Mouse (Mus musculus): ENCODE measurements around the gene Zfp978. TPM values are rescaled to one million over a fixed set of nuclear protein-coding genes. Genes with fewer than 3 reads are reported as not detected.

Gene Zfp978
- not detected for polyA plus RNA-seq (2014; fragmentation: Illumina TruSeq; extraction: RNeasy Lipid Tissue Mini Kit (QIAGEN cat#74804); ENCODE audit: low replicate concordance)

DNA sequence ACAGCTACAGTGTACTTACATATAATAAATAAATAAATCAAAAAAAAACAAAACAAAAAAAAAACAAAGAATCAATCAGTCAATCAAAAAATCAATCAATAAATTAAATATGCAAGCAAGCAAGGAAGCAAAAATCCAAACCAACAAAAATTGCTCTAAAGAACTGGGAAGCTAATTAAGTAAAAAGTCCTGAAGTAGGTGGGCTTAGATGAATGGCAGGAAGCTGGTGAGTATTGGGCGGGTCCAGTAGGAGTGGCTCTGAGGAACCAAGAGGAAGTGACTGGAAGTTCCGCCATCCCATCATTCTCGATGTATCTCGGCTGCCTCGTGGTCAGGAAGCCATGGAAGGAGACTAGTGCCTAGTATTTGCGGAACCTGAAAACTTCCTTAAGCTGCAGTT, at the start of gene Zfp978:
TSS of gene Zfp978 (plus strand) at position 301 of the 400 bp plus-strand sequence.

Other genes with a start within 250 kb of the Zfp978 start
- 30.8 TPM for gene Zfp991, start 229.3 kb upstream of the Zfp978 start, polyA plus RNA-seq (2014; fragmentation: Illumina TruSeq; extraction: RNeasy Lipid Tissue Mini Kit (QIAGEN cat#74804); ENCODE audit: low replicate concordance)
- gene Zfp988, start 55.6 kb upstream of the Zfp978 start, polyA plus RNA-seq (2014; fragmentation: Illumina TruSeq; extraction: RNeasy Lipid Tissue Mini Kit (QIAGEN cat#74804); ENCODE audit: low replicate concordance), result 0.30 TPM
- gene Zfp982, start 131.1 kb downstream of the Zfp978 start, polyA plus RNA-seq (2014; fragmentation: Illumina TruSeq; extraction: RNeasy Lipid Tissue Mini Kit (QIAGEN cat#74804); ENCODE audit: low replicate concordance), result 6.3 TPM
- gene Gm16503, start 178.9 kb downstream of the Zfp978 start, polyA plus RNA-seq (2014; fragmentation: Illumina TruSeq; extraction: RNeasy Lipid Tissue Mini Kit (QIAGEN cat#74804); ENCODE audit: low replicate concordance), result 0.15 TPM
- 0.52 TPM for gene Zfp985, start 192.0 kb downstream of the Zfp978 start, polyA plus RNA-seq (2014; fragmentation: Illumina TruSeq; extraction: RNeasy Lipid Tissue Mini Kit (QIAGEN cat#74804); ENCODE audit: low replicate concordance)

Measured in small intestine, adult 10 weeks (tissue).